Mouse (Mus musculus): ENCODE results near the gene Slc15a5.

DNA sequence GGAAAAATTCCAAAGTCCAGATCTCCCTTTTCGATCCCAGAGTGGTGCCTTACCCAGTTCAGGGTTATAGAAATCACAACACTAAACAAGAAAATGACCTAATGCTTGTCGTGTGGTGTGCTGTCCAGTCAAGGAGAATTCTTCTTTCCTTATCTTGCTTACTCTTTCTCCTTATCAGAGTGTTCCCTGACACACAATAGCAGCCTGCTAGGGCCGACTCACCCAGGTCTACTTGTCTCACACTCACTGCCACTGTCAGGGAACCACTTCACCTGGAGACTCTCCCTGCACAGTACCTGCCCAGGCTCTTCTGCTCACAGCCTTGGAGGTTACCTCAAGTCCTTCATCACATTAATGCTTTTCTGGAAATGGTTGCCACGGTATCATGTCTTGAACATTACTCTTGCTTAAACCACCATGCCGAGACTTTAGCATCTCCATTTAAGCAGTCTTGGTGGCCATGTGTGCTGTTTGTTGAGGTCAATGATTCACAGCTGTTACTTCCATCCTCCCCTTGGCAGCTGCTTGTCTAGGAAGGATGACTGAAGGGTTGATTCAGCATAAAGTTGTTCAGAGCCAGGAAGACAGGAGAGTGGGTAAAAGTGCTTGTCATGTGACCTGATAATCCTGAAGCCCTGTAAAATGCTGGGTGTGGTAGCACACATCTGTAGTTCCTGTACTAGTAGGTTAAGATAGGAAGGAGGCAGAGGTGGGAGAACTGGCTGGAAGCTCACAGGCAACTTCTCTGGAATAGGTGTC lies 1.9 kb downstream of the Slc15a5 start:
- TF ChIP-seq POLR2A (IDR thresholded peaks at IDR 0.05; ENCODE audit: control insufficient read depth, low read depth, low read length) (no peak), CTCF (IDR thresholded peaks at IDR 0.05; ENCODE audit: control insufficient read depth, insufficient read depth, insufficient replicate concordance, low read depth, low read length) (no peak)
